Mouse (Mus musculus): ENCODE measurements around the gene Eef2. TPM values are rescaled to one million over a fixed set of nuclear protein-coding genes. Genes with fewer than 3 reads are reported as not detected.
"Not testable (repeated sequence)": the region's sequence is repeated elsewhere in the genome, so short reads cannot be mapped to it uniquely, and the experiment has no call there.

Gene Eef2
- polyA plus RNA-seq, 1 experiment: 468 TPM

DNA sequence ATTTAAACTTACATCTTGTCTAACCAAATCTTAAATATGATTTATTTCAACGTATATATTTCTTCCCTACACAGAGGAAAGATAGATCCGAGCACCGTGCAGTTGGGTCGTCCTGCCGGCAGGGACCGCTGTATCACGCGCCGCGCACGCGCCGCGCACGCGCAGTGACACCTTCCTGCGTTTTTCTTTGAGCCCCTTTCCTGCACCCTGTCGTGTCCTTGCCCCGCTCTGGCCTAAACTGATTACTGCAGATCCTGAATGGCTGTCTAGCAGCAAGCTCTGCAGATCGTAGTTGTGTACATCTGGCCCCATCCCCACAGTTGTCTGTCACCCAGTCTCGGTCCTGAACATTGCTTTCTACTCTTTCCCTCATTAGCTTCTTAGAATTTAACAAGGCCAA lies 3.3 kb upstream of the Eef2 start:
- peak; percentile 66; the same call in 1 of the 2 replicates for TF ChIP-seq POLR2A (IDR thresholded peaks at IDR 0.05; ENCODE audit: borderline replicate concordance, control insufficient read depth, low read depth, low read length)
- TF ChIP-seq CTCF (IDR thresholded peaks at IDR 0.05; ENCODE audit: control insufficient read depth, insufficient read depth, low read length): peak; percentile 90
- Histone ChIP-seq H3K4me3 (replicated peaks; ENCODE audit: control insufficient read depth, low read depth, low read length) (peak overlapping the region; percentile 72), H3K27ac (ENCODE audit: control insufficient read depth, insufficient read depth, low read depth, low read length, poor library complexity) (peak overlapping the region; percentile 80), H3K4me1 (ENCODE audit: control insufficient read depth, insufficient read depth, low read length) (peaks cover 7% of the 10 kb centered on the region)
- WGBS: 6% methylated on average over 21 of the region's 21 CpGs

GRCm38 (mm10) chr10:81174617-81175344 lies 1.6 kb upstream of the Eef2 start:
- WGBS: 14% methylated on average over 29 of the region's 29 CpGs
- TF ChIP-seq CTCF (IDR thresholded peaks at IDR 0.05; ENCODE audit: control insufficient read depth, insufficient read depth, low read length) (peak; percentile 100), POLR2A (IDR thresholded peaks at IDR 0.05; ENCODE audit: borderline replicate concordance, control insufficient read depth, low read depth, low read length) (no peak)
- Histone ChIP-seq H3K4me3 (replicated peaks; ENCODE audit: control insufficient read depth, low read depth, low read length) (no peak overlapping the region), H3K27ac (ENCODE audit: control insufficient read depth, insufficient read depth, low read depth, low read length, poor library complexity) (no peak overlapping the region), H3K4me1 (ENCODE audit: control insufficient read depth, insufficient read depth, low read length) (peaks cover 7% of the 10 kb centered on the region)

GRCm38 (mm10) chr10:81175345-81175701 lies 1.1 kb upstream of the Eef2 start:
- H3K4me3 ChIP-seq (replicated peaks; ENCODE audit: control insufficient read depth, low read depth, low read length): peak overlapping the region; percentile 18
- WGBS: 15% methylated on average over 3 of the region's 4 CpGs
- not testable (repeated sequence) for H3K4me1 ChIP-seq (ENCODE audit: control insufficient read depth, insufficient read depth, low read length)
- H3K27ac ChIP-seq (ENCODE audit: control insufficient read depth, insufficient read depth, low read depth, low read length, poor library complexity): peak overlapping the region; percentile 48; the same call in 1 of the 2 replicates

GRCm38 (mm10) chr10:81175936-81176465 lies 430 bp upstream of the Eef2 start:
- H3K4me1 ChIP-seq (ENCODE audit: control insufficient read depth, insufficient read depth, low read length): peaks cover 7% of the 10 kb centered on the region
- peak overlapping the region; percentile 35; the same call in 1 of the 2 replicates for H3K27ac ChIP-seq (ENCODE audit: control insufficient read depth, insufficient read depth, low read depth, low read length, poor library complexity)
- TF ChIP-seq CTCF (IDR thresholded peaks at IDR 0.05; ENCODE audit: control insufficient read depth, insufficient read depth, low read length) (no peak), POLR2A (IDR thresholded peaks at IDR 0.05; ENCODE audit: borderline replicate concordance, control insufficient read depth, low read depth, low read length) (no peak)
- peak overlapping the region; percentile 56 for H3K4me3 ChIP-seq (replicated peaks; ENCODE audit: control insufficient read depth, low read depth, low read length)
- 4% methylated on average over 13 of the region's 13 CpGs for WGBS

- H3K27ac ChIP-seq (ENCODE audit: control insufficient read depth, insufficient read depth, low read depth, low read length, poor library complexity): peak overlapping the region; percentile 87; the same call in 1 of the 2 replicates
- no peak for TF ChIP-seq POLR2A (IDR thresholded peaks at IDR 0.05; ENCODE audit: borderline replicate concordance, control insufficient read depth, low read depth, low read length)
- 12% methylated on average over 16 of the region's 16 CpGs for WGBS
- H3K4me3 ChIP-seq (replicated peaks; ENCODE audit: control insufficient read depth, low read depth, low read length): peak overlapping the region; percentile 76
- peaks cover 7% of the 10 kb centered on the region for H3K4me1 ChIP-seq (ENCODE audit: control insufficient read depth, insufficient read depth, low read length)
Measured at GRCm38 (mm10) chr10:81177491-81177925, 1.1 kb downstream of the Eef2 start.

DNA sequence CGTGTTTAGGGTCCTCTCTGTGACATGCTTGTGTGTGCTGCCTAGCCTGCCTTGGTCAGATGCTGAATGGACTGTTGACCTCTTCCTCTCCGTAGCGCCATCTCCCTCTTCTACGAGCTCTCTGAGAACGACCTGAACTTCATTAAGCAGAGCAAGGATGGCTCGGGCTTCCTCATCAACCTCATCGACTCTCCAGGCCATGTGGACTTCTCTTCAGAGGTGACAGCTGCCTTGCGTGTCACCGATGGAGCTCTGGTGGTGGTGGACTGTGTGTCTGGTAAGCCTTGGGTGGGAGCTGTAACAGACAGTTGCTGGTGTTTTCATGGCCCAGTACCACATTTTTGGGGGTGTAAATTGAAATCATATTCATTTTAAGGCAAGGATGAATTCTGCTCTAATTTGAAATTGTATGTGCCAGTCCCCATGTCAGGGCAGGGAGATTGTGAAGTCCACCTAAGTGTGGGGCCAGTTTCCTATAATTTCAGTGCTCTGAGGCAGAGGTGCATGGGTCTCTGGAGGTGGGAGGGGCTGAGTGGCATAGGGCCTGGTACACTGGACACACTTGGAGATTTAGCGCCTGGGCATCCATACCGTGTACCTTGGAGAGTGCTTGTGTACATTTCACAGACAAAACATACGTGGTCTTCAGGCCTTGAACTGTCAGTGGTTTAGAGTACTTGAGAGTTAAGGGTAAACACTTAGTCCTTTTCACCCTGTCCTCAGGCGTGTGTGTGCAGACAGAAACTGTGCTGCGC lies 1.7 kb downstream of the Eef2 start:
- no peak for TF ChIP-seq POLR2A (IDR thresholded peaks at IDR 0.05; ENCODE audit: borderline replicate concordance, control insufficient read depth, low read depth, low read length)
- no peak for TF ChIP-seq CTCF (IDR thresholded peaks at IDR 0.05; ENCODE audit: control insufficient read depth, insufficient read depth, low read length)
- peak overlapping the region; percentile 87; the same call in 1 of the 2 replicates for H3K27ac ChIP-seq (ENCODE audit: control insufficient read depth, insufficient read depth, low read depth, low read length, poor library complexity)
- 59% methylated on average over 14 of the region's 14 CpGs for WGBS
- H3K4me3 ChIP-seq (replicated peaks; ENCODE audit: control insufficient read depth, low read depth, low read length): peak overlapping the region; percentile 76
- peaks cover 6% of the 10 kb centered on the region; the same call in 1 of the 2 replicates for H3K4me1 ChIP-seq (ENCODE audit: control insufficient read depth, insufficient read depth, low read length)

DNA sequence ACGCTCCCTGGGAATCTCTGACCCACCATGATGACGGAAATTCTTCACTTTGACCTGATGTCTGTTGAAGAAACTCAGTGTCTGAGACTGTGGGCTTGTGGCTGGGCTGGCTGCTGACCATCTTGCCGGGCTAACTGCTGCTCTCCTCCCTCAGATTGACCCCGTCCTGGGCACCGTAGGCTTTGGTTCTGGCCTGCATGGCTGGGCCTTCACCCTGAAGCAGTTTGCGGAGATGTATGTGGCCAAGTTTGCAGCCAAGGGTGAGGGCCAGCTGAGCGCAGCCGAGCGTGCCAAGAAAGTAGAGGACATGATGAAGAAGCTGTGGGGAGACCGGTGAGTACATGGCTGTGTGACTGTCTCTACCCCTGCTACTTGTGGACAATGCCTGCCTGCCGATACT lies 2.5 kb downstream of the Eef2 start:
- WGBS: 92% methylated on average over 11 of the region's 11 CpGs
- Histone ChIP-seq H3K4me3 (replicated peaks; ENCODE audit: control insufficient read depth, low read depth, low read length) (no peak overlapping the region), H3K4me1 (ENCODE audit: control insufficient read depth, insufficient read depth, low read length) (peaks cover 7% of the 10 kb centered on the region; the same call in 1 of the 2 replicates), H3K27ac (ENCODE audit: control insufficient read depth, insufficient read depth, low read depth, low read length, poor library complexity) (no peak overlapping the region)
- no peak for TF ChIP-seq CTCF (IDR thresholded peaks at IDR 0.05; ENCODE audit: control insufficient read depth, insufficient read depth, low read length)
- no peak for TF ChIP-seq POLR2A (IDR thresholded peaks at IDR 0.05; ENCODE audit: borderline replicate concordance, control insufficient read depth, low read depth, low read length)

All from bone marrow, adult 2 months (tissue).